Mouse (Mus musculus): Measurements from ENCODE around the gene P2ry6.

GRCm38 (mm10) chr7:100967850-100968249 is 6.6 kb downstream of the P2ry6 start:
- TF ChIP-seq POLR2A (IDR thresholded peaks at IDR 0.05; ENCODE audit: extremely low read depth, insufficient read depth, low read length) (no peak), CTCF (IDR thresholded peaks at IDR 0.05; ENCODE audit: extremely low read depth, insufficient read depth, low read length) (no peak)
